Mouse (Mus musculus) heart, postnatal 14 days (tissue): ENCODE measurements around the gene Gabbr2. TPM values are rescaled to one million over a fixed set of nuclear protein-coding genes. Genes with fewer than 3 reads are reported as not detected.

Source experiments
- DNase-seq, 2 experiments: peaks; one replicate each; pipeline ENCODE4 v3.0.0; 2021 to 2022
- intact Hi-C: fragments of 180-260 bp; cut with DNase I; formaldehyde crosslinking; loops from one replicate; pipeline ENCODE4 v1.15.1; 2025
- total RNA-seq, 2 experiments: library from RNA; stranded (reverse); gene quantifications; 2 replicates each; pipeline ENCODE4 v1.2.3; 2021

Gabbr2 gene
- total RNA-seq, 2 experiments from 2014 or later, result 0.05 TPM; not detected in 1

GRCm38 (mm10) chr4:46990281-46991015 is 1.2 kb downstream of the Gabbr2 start:
- DNase-seq, result no peak
- intact Hi-C loops, result no loop called here

- DNase-seq, result no peak
- intact Hi-C loops, result no loop called here
Measured at GRCm38 (mm10) chr4:46989842-46990241, 1.8 kb downstream of the Gabbr2 start.

- DNase-seq, result no peak
- intact Hi-C loops, result no loop called here
Measured at GRCm38 (mm10) chr4:46988824-46989223, 2.8 kb downstream of the Gabbr2 start.

GRCm38 (mm10) chr4:46988257-46988656 is 3.4 kb downstream of the Gabbr2 start:
- no peak for DNase-seq
- intact Hi-C loops, result no loop called here

- DNase-seq, result no peak
- intact Hi-C loops, result no loop called here
Measured at GRCm38 (mm10) chr4:46987809-46988208, 3.9 kb downstream of the Gabbr2 start.

DNA sequence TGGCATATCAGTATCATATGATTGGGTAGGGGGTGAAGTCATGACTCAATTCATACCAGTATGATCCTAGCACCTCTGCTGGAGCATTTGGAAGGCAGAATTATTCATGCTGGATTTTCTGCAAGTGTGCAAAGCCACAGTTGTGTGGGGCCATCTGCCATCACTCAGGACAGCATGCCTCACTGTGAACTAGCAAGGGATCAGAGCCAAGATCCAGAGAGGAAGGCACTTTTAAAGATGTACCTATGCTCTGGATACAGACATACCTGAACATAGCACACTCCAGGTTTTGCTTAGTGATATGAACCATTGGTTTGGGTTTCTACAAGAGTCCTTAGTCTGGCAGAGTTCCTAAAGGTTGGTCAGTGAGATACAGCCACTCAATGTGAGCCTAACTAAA is 5.6 kb downstream of the Gabbr2 start:
- DNase-seq, result no peak
- intact Hi-C loops, result no loop called here

DNA sequence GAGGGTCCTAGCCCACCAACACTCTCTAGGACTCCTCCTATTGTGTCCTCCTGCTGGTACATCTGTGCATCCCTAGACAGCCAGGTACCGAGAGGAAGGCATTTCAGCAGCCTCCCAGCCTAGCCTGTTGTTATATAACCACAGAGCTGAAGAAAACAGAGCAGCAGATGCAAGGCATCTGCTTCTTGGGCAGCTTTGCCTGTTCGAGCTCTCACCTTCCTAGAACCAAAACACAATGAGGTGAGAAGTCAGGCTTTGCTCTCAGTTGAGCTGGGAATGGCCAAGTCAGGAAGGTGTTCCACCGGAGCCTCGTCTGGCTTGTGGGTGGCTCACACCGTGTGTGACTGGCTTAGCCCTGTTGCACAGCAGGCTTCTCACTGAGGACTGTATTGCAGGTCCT is 8.8 kb downstream of the Gabbr2 start:
- no peak for DNase-seq
- intact Hi-C loops, result no loop called here

DNA sequence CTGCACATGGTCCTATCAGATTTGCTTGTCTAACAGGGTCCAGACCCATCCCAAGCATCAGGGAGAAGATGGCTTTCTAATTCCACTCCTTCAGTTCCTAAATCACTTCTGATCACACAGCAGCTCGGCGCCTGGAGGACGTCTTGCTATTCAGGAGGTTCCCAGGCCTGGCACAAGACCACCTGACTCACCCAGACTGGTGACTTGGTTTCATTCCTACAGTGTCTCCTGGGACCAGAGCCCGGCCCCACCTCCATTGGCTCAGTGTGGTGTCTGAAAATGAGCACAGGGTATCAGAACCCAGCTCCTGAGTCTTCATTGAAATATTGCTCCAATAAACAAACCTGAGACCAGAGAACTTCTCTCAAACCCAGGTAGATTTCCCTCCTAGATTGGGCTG is 9.6 kb downstream of the Gabbr2 start:
- no peak for DNase-seq
- intact Hi-C loops, result no loop called here

DNA sequence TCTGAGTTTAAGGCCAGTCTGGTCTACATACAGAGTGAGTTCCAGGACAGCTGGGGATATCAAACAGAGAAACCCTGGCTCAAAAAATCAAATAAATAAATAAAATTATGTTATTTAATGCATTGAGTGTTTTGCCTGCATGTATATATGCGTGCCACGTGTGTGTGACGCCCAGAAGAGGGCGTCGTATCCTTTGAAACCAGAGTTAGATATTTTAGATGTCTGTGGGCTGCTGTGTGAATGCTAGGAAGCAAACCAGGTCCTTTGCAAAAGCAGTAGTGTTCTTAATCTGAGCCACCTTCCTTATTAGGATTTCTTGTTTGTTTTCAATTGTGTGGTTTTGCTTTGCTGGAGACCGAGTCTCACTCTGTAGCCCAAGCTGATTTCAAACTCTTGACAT is 13.3 kb downstream of the Gabbr2 start:
- no peak for DNase-seq
- intact Hi-C loops, result no loop called here

GRCm38 (mm10) chr4:46977161-46977560 is 14.5 kb downstream of the Gabbr2 start:
- no peak for DNase-seq
- intact Hi-C loops, result no loop called here

- intact Hi-C loops, result no loop called here
- no peak for DNase-seq
Measured at GRCm38 (mm10) chr4:46976671-46977071, 15.0 kb downstream of the Gabbr2 start.

GRCm38 (mm10) chr4:46973322-46973721 is 18.4 kb downstream of the Gabbr2 start:
- no peak for DNase-seq
- intact Hi-C loops, result no loop called here

- intact Hi-C loops, result no loop called here
Measured at GRCm38 (mm10) chr4:46967981-46968380, 23.7 kb downstream of the Gabbr2 start.

GRCm38 (mm10) chr4:46966551-46966950 is 25.1 kb downstream of the Gabbr2 start:
- no peak for DNase-seq
- intact Hi-C loops, result no loop called here

More at GRCm38 (mm10) chr4:46967981-46968380, 23.7 kb downstream of the Gabbr2 start:
- no peak for DNase-seq

GRCm38 (mm10) chr4:46961403-46961802 is 30.3 kb downstream of the Gabbr2 start:
- no peak for DNase-seq
- intact Hi-C loops, result no loop called here

DNA sequence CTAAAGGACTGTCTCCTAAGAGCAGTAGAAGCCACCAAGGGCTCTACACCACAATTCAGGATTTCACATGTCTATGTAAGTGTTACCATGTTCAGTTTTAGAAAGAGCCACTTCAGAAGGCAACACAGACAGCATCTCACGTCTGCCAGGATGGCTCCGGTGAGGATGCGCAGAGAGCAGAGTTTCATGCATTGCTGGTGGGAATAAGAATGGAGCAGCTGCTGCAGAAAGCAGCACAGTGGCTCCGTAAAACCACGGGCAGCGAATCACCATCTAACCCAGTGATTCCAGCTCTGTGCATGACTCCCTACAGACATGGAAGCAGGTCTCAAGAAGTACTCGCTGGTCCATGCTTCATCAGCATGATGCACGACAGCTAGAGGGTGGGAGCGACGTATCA is 31.5 kb downstream of the Gabbr2 start:
- intact Hi-C loops, result no loop called here
- DNase-seq, result no peak

DNA sequence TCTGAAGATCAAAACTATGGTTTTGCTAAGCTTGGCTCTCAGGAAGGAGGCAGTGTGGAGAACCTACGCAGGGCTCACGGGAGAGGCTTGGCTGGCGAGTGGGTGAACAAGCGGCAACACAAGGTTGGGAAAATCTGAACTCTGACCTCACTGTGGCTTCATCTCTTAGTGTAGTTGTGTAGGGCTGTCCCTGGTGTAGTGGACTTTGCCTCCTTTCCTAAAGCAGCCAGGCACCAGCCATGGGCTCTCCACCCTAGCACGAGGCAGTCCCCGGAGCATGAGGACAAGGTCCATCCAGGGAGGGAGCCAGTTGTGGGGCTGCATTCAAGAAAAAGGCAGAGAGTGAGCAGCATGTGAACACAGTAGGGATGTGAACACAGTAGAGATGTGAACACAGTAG is 31.9 kb downstream of the Gabbr2 start:
- no peak for DNase-seq

DNA sequence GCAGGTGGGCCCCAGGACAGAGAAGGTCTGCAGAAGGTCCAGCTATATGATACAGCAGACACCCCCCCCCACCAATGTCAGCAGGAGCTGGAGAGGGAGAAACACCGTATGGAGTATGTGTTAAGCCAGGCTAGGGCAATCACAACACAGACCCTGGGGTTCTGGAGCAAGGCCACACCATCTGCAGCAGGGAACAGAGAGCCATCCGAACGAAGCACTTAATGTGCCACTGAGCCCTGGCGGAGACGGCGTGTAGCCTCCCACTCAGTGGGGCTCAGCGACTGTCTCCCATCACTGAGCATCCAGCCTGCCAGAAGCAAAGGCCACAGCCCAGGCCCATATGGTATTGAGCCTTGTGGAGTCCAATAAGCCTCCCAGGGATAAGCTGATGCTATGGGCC is 33.7 kb downstream of the Gabbr2 start:
- no peak for DNase-seq
- intact Hi-C loops, result no loop called here

More for the DNA sequence above, 31.9 kb downstream of the Gabbr2 start:
- intact Hi-C loops, result no loop called here

- DNase-seq, result no peak
- intact Hi-C loops, result no loop called here
Measured at GRCm38 (mm10) chr4:46956966-46957365, 34.7 kb downstream of the Gabbr2 start.

DNA sequence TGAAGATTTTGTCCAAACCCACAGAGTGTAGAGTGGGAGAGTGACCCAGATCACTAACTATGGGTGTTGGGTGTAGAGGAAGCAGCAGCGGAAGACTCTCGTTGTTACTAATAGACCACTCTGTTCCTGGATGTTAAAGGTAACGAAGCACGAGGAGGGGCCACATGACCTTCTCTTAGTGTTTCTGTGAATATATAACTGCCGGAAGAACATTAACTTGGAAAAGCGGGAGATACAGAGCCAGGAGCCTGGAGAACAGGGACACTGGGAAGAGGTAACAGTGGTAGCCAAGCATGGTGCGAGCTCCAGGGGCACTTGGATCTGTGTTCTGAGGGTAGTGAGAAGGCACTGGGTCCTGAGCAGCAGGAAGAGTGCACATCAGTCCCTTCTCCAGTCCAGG is 38.7 kb downstream of the Gabbr2 start:
- DNase-seq, result no peak
- intact Hi-C loops, result no loop called here

DNA sequence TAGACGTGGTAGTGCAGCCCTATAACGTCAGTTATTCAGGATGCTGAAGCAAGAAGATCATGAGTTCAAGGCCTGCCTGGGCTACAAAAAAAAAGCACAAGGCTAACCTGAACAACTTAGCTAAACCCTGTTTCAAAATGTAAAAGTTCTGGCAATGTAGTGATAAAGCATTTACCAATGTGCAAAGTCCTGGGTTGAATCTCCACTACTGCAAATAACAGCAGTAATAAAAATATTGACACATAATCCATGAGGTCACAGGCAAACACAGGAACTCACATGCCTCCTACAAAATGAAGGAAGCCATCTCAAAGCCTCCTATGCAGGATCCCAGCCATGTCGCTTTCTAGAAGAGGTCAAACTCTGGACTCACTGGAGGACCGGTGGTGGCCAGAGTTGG is 39.1 kb downstream of the Gabbr2 start:
- intact Hi-C loops, result no loop called here
- no peak for DNase-seq

DNA sequence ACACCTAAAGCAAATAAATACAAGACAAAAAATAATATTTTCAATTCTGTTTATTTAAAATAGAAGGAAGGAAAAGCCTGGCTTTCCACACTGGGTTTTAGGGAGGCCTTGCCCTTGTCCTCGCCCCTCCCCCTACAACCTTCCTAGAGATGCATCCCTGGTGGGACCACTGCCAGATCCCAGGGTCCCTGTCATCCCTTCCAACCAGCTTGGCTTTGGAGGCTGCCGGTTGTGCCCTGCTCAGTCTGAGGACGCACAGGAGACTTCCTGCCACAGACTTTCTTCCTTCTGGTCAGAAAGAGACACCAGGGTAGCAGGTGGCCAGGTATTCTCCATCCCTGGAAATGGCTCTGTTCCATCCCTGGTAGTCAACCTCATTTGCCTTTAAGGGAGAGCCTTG is 57.4 kb downstream of the Gabbr2 start:
- intact Hi-C loops, result no loop called here
- no peak for DNase-seq

GRCm38 (mm10) chr4:46933590-46933989 is 58.1 kb downstream of the Gabbr2 start:
- DNase-seq, result no peak
- intact Hi-C loops, result no loop called here
